Mouse (Mus musculus) hematopoietic multipotent progenitor cell, adult 10-12 weeks (in vitro differentiated cells): ENCODE data around the gene Acot12. TPM values are rescaled to one million over a fixed set of nuclear protein-coding genes. Genes with fewer than 3 reads are reported as not detected.

Source experiments
- polyA plus RNA-seq: library from polyadenylated mRNA; stranded (reverse); fragments of >175 nt; gene quantifications from 2 replicates; pipeline ENCODE4 v1.2.3, GENCODE M21; 2012; ENCODE audit warnings: low replicate concordance

The Acot12 gene
- polyA plus RNA-seq, result not detected in 2 replicates

GRCm38 (mm10) chr13:91741280-91742047 lies at the start of gene Acot12:
Gene Acot12, plus strand, starts transcription at chr13:91741512.

DNA sequence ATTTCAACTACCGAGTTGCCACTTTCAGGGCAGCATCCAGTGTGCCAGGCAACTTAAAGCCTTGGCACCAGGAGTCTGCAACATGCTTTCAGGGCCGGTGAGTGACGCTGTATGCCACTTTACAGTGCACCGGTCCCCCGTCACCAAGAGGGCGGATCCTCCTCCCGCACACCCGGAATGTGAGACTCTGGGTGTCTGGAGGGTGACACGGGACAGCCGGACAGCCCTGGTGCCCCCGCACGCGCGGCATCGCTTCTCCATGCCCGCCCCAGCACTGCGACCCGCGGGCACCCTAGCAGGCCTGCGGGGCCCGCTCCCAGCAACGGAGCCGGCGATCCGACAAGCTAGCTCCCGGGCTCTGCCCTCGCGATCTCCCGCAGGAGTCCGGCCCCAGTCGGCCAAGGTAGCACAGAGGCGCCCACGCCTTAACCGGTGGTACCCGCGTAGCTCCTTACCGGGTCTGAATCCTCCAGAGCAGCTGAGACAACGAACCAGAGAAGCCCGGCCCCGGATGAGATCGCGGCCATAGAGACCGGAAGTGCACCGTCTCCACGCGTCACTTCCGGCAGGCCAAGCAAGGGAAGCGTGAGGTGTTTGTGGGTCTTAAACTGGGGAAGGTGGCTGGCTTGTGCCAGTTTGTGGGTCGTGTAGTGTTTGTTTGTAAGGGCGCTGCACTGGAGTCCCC lies 66.0 kb downstream of the Acot12 start, which contains the start of gene Zcchc9:
TSS of gene Zcchc9 (minus strand) at position 551 of the 685 bp plus-strand sequence.

Other genes starting within 250 kb of the Acot12 start
- gene Zcchc9, start 66.2 kb downstream of the Acot12 start, polyA plus RNA-seq, result 0.71 and 5.0 TPM in 2 replicates
- not detected in 2 replicates for gene Ckmt2, start 135.4 kb downstream of the Acot12 start, polyA plus RNA-seq